Mouse (Mus musculus) lung, postnatal 0 days (tissue): ENCODE measurements at regions not wholly inside any gene's neighbourhood (a gene's known extent, or its start where the extent isn't known, plus 50 kb on each side); places are given as distances from the start of the nearest gene placed in this dataset.

Experiments
- CTCF ChIP-seq: IDR thresholded peaks from 2 replicates; pipeline ENCODE4 v1.5.1; 2016; ENCODE audit warnings: antibody characterized with exemption, mild to moderate bottlenecking
- EP300 ChIP-seq: IDR thresholded peaks from 2 replicates; pipeline ENCODE4 v1.6.1; 2016; ENCODE audit warnings: antibody characterized with exemption, mild to moderate bottlenecking, control low read depth

DNA sequence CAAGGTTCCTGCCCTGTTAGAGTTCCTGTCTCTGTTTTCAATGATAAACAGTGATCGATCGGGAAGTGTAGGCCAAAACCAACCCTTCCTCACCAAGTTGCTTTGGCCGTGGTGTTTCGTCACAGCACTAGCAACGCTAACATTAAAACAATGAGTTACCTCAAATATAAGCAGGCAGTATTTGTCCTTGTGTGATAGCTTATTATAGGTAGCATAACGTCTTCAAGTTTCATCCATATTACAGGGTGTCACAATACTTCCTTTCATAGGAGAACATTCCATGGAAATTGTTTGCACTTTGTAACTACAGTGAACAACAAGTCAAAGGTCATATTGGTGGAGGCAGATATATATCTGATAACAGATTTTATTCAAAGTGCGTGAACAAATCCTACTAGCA is 162.3 kb downstream of the Spry2 start:
- TF ChIP-seq CTCF (no peak), EP300 (no peak)
